Mouse (Mus musculus) testis, adult 2 months (tissue): Measurements from ENCODE around the gene Apoa1. TPM values are rescaled to one million over a fixed set of nuclear protein-coding genes. Genes with fewer than 3 reads are reported as not detected.

ENCODE experiments used
- H3K27ac ChIP-seq: fragments of 200-500 bp; 2 replicates; pipeline ENCODE4 v1.5.1; 2012; ENCODE audit warnings: low read depth, low read length; ENCODE audit not compliant: control insufficient read depth, insufficient read depth
- H3K27me3 ChIP-seq: fragments of 200-500 bp; 2 replicates; pipeline ENCODE4 v1.6.1; 2012; ENCODE audit warnings: mild to moderate bottlenecking, low read length, moderate library complexity; ENCODE audit not compliant: control insufficient read depth, insufficient read depth
- H3K36me3 ChIP-seq: fragments of 200-500 bp; 2 replicates; pipeline ENCODE4 v1.6.1; 2012; ENCODE audit warnings: mild to moderate bottlenecking, low read length; ENCODE audit not compliant: control insufficient read depth, insufficient read depth
- H3K4me1 ChIP-seq: fragments of 200-500 bp; 2 replicates; pipeline ENCODE4 v1.6.1; 2012; ENCODE audit warnings: low read length; ENCODE audit not compliant: control insufficient read depth, insufficient read depth
- H3K4me3 ChIP-seq: fragments of 200-500 bp; 2 replicates; pipeline ENCODE4 v1.5.1; 2012; ENCODE audit warnings: low read depth, mild to moderate bottlenecking, low read length, moderate library complexity, mixed read lengths; ENCODE audit not compliant: control insufficient read depth
- CTCF ChIP-seq: fragments of 200-500 bp; IDR thresholded peaks from 2 replicates; pipeline ENCODE4 v1.5.1; 2012; ENCODE audit warnings: low read depth, mild to moderate bottlenecking, inconsistent platforms, low read length, moderate library complexity; ENCODE audit not compliant: control insufficient read depth, insufficient read depth, insufficient replicate concordance
- POLR2A ChIP-seq: fragments of 200-500 bp; IDR thresholded peaks from 2 replicates; pipeline ENCODE4 v1.6.1; 2012; ENCODE audit warnings: low read depth, mild to moderate bottlenecking, inconsistent platforms, low read length, moderate library complexity; ENCODE audit not compliant: control insufficient read depth
- polyA plus RNA-seq: library from polyadenylated mRNA; depleted of rRNA; stranded (reverse); fragments of >200 nt; gene quantifications from 2 replicates; pipeline ENCODE4 v1.2.3, GENCODE M21; 2012

Apoa1 gene
- polyA plus RNA-seq, 1 experiment: 0.37 TPM

DNA sequence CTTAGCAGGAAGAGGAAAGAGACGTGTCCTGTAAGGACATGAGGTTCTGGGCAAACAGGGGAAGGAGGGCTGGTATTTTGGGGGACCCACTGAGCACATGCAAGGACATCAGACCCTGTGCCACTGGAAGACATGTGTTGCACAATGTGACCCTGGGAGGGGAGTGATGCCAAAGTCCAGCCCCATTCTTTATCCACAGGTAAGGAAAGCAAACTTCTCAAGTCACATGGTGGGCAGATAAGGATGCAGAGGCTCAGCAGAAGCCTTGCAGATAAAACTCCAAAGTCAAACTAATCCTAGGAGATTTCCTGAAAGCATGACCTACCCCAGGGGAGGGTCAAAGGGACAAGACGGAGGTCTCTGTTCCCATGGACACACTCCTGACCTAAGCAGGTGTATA is 13.4 kb downstream of the Apoa1 start:
- Histone ChIP-seq H3K36me3 (no peaks in the 10 kb centered on the region), H3K4me3 (no peak overlapping the region), H3K27ac (no peak overlapping the region), H3K4me1 (no peaks in the 10 kb centered on the region), H3K27me3 (no peaks in the 10 kb centered on the region)
- no peak for TF ChIP-seq CTCF
- no peak for TF ChIP-seq POLR2A

DNA sequence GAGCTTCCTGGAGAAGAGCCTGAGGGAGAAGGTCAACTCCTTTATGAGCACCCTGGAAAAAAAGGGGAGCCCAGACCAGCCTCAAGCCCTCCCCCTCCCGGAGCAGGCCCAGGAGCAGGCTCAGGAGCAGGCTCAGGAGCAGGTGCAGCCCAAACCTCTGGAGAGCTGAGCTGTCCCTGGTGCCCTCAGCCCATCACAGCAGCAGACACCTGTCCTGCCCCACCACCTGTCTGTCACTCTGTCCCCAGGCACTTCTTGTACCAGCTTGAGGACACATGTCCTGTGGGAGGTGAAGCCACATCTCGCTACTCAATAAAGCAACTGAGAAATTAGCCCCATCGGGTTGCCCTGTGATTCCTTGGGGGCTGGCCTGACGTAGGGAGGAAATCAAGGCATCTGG is 14.7 kb downstream of the Apoa1 start:
- Histone ChIP-seq H3K27ac (no peak overlapping the region), H3K4me3 (no peak overlapping the region), H3K4me1 (no peaks in the 10 kb centered on the region), H3K36me3 (no peaks in the 10 kb centered on the region), H3K27me3 (no peaks in the 10 kb centered on the region)
- TF ChIP-seq CTCF: no peak
- TF ChIP-seq POLR2A: no peak

GRCm38 (mm10) chr9:46243584-46243983 is 15.2 kb downstream of the Apoa1 start:
- TF ChIP-seq CTCF: no peak
- no peak for TF ChIP-seq POLR2A
- no peaks in the 10 kb centered on the region for H3K4me1 ChIP-seq
- no peaks in the 10 kb centered on the region for H3K36me3 ChIP-seq
- H3K27ac ChIP-seq: no peak overlapping the region
- no peaks in the 10 kb centered on the region for H3K27me3 ChIP-seq
- H3K4me3 ChIP-seq: no peak overlapping the region

GRCm38 (mm10) chr9:46246752-46247324 is 18.5 kb downstream of the Apoa1 start:
- TF ChIP-seq POLR2A: no peak
- TF ChIP-seq CTCF: peak; percentile 45; the same call in 1 of the 2 replicates
- Histone ChIP-seq H3K4me3 (no peak overlapping the region), H3K4me1 (no peaks in the 10 kb centered on the region), H3K36me3 (no peaks in the 10 kb centered on the region), H3K27ac (no peak overlapping the region), H3K27me3 (no peaks in the 10 kb centered on the region)

GRCm38 (mm10) chr9:46256177-46256576 is 27.8 kb downstream of the Apoa1 start:
- H3K27ac ChIP-seq: no peak overlapping the region
- H3K4me1 ChIP-seq: no peaks in the 10 kb centered on the region
- TF ChIP-seq CTCF (no peak), POLR2A (no peak)
- H3K4me3 ChIP-seq: no peak overlapping the region
- H3K36me3 ChIP-seq: no peaks in the 10 kb centered on the region
- H3K27me3 ChIP-seq: no peaks in the 10 kb centered on the region

- TF ChIP-seq POLR2A: no peak
- TF ChIP-seq CTCF: no peak
- H3K4me1 ChIP-seq: no peaks in the 10 kb centered on the region
- no peak overlapping the region for H3K4me3 ChIP-seq
- no peaks in the 10 kb centered on the region for H3K27me3 ChIP-seq
- H3K36me3 ChIP-seq: no peaks in the 10 kb centered on the region
- H3K27ac ChIP-seq: no peak overlapping the region
These were observed 28.4 kb downstream of the Apoa1 start for GRCm38 (mm10) chr9:46256658-46257385.

DNA sequence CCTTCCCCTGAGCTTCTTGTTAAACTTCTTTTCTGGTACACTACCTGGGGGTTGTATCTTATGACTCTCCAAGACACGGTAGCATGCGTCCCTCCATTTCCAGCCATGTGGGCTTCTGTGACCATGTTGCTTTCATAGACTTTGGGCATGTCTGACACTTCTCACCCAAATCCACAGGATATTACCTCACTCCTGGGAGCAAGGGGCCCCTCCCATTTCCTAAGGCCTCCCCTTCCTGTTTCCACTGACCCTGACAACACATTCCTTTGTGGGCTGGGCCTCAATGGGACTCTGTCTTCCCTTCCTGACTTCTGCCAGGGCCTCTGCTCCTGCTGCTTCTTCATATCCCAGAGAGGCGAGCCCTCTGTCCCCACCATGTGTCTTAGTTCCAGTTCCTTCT is 29.2 kb downstream of the Apoa1 start:
- H3K27ac ChIP-seq: no peak overlapping the region
- H3K4me1 ChIP-seq: no peaks in the 10 kb centered on the region
- no peaks in the 10 kb centered on the region for H3K27me3 ChIP-seq

More for the DNA sequence above, 29.2 kb downstream of the Apoa1 start:
- Histone ChIP-seq H3K4me3 (no peak overlapping the region), H3K36me3 (no peaks in the 10 kb centered on the region)
- TF ChIP-seq CTCF (no peak), POLR2A (no peak)
